Mouse (Mus musculus) midbrain, embryonic 13.5 days (tissue): ENCODE results near the gene C1qtnf3. TPM values are rescaled to one million over a fixed set of nuclear protein-coding genes. Genes with fewer than 3 reads are reported as not detected.

Source experiments
- ATAC-seq: fragments of 200-750 bp; cut with Nextera tagmentation; 2 replicates; pipeline ENCODE4 v1.8.0; 2017; ENCODE audit warnings: mild to moderate bottlenecking, moderate TSS enrichment, moderate library complexity
- H3K27ac ChIP-seq: fragments of 300-500 bp; sonication (generic); 2 replicates; pipeline ENCODE4 v1.5.1; 2015; ENCODE audit warnings: inconsistent platforms, mild to moderate bottlenecking, moderate library complexity
- H3K27me3 ChIP-seq: fragments of 300-500 bp; sonication (generic); 2 replicates; pipeline ENCODE4 v1.6.1; 2015; ENCODE audit warnings: mild to moderate bottlenecking, inconsistent platforms
- H3K36me3 ChIP-seq: fragments of 300-500 bp; sonication (generic); 2 replicates; pipeline ENCODE4 v1.6.1; 2015; ENCODE audit warnings: mild to moderate bottlenecking, inconsistent platforms
- H3K4me1 ChIP-seq: fragments of 300-500 bp; sonication (generic); replicated peaks from 2 replicates; pipeline ENCODE4 v1.6.1; 2015; ENCODE audit warnings: inconsistent platforms
- H3K4me2 ChIP-seq: fragments of 300-500 bp; sonication (generic); replicated peaks from 2 replicates; pipeline ENCODE4 v1.6.1; 2015; ENCODE audit warnings: moderate library complexity, mild to moderate bottlenecking, inconsistent platforms
- H3K4me3 ChIP-seq: fragments of 300-500 bp; sonication (generic); replicated peaks from 2 replicates; pipeline ENCODE4 v1.5.1; 2015; ENCODE audit warnings: mild to moderate bottlenecking, inconsistent platforms
- H3K9ac ChIP-seq: fragments of 300-500 bp; sonication (generic); replicated peaks from 2 replicates; pipeline ENCODE4 v1.6.1; 2015; ENCODE audit warnings: mild to moderate bottlenecking, inconsistent platforms
- H3K9me3 ChIP-seq: fragments of 300-500 bp; sonication (generic); 2 replicates; pipeline ENCODE4 v1.6.1; 2016; ENCODE audit warnings: mild to moderate bottlenecking, inconsistent platforms
- WGBS: fragments of 180-500 bp; shearing (Covaris S2); methylation state at CpG from one replicate; pipeline ENCODE4 v1.1.7; 2015; 5-methylcytosine and 5-hydroxymethylcytosine counted together
- polyA plus RNA-seq: library from polyadenylated mRNA; unstranded; fragments of >200 nt; fragmentation: Nextera tagmentation; extraction: Ambion mirVana; gene quantifications from 2 replicates; pipeline ENCODE4 v1.2.1, GENCODE M21; 2015

C1qtnf3 gene
- polyA plus RNA-seq = 0.30 and 0.52 TPM in 2 replicates

DNA sequence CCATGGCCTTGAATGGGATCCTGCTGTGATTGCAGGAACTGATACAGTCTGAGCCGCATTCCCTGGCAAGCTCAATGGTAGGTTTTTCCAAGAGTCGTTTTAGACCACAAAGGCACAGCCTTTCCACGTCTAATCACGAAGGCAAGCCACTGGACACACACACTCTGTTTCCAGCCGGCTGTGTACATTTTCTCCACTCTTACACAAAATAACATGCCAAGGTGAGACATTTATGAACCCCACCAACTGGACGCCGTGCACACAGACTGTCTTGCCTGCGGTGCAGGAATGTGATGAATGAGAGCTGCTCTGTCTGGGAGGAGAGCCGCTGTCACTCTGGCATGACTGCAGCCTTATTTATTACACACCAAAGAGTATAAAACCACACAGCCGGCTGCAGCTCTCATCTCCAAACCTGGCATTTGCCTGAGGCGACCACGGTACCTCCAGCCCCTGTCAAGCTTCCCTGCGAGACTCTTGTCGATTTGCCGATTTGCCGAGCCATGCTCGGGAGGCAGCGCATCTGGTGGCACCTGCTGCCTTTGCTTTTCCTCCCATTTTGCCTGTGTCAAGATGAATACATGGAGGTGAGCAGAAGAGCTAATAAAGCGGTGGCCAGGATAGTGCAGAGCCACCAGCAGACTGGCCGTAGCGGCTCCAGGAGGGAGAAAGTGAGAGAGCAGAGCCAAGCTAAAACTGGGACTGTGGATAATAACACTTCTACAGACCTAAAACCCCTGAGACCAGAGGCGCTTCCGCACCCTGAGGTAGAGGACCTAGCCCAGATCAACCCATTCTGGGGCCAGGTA is at the start of gene C1qtnf3:
C1qtnf3 (plus strand) TSS at position 382 of the 809 bp plus-strand sequence.
- Histone ChIP-seq H3K27me3 (no peaks in the 10 kb centered on the region), H3K4me3 (no peak within 1 kb of the TSS), H3K27ac (no peak within 1 kb of the TSS), H3K9ac (no peak within 1 kb of the TSS), H3K4me1 (no peaks in the 10 kb centered on the region), H3K36me3 (no peaks in the 10 kb centered on the region), H3K9me3 (no peaks in the 10 kb centered on the region), H3K4me2 (no peak within 1 kb of the TSS)
- WGBS = 77% methylated on average over 23 of the region's 23 CpGs
- ATAC-seq = peak; percentile 30; the same call in 1 of the 2 replicates

DNA sequence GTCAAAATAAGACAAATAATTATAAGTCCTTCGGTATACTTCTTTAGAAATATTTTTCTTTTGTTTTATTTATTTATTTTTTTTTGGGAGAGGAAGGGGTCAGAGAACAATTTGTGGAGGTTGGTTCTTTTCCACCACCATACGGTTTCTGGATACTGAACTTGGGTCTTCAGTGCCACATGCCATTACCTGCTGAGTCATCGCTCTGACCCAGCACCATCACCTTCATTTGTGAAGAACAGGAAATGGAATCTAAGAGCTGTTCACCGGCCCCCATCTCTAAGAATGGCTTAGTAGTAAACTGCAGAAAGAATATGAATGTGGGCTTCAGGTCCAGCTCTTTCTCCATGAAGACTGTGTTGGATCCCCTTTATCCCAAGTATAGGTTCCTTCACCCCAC is 49.8 kb upstream of the C1qtnf3 start:
- no peaks in the 10 kb centered on the region for H3K9me3 ChIP-seq
- no peak overlapping the region for H3K27ac ChIP-seq
- ATAC-seq = no peak
- no peak overlapping the region for H3K4me3 ChIP-seq
- no peaks in the 10 kb centered on the region for H3K4me1 ChIP-seq
- no peak overlapping the region for H3K4me2 ChIP-seq
- H3K9ac ChIP-seq = no peak overlapping the region
- no peaks in the 10 kb centered on the region for H3K36me3 ChIP-seq
- WGBS = 91% methylated on average over 4 of the region's 4 CpGs
- no peaks in the 10 kb centered on the region for H3K27me3 ChIP-seq

DNA sequence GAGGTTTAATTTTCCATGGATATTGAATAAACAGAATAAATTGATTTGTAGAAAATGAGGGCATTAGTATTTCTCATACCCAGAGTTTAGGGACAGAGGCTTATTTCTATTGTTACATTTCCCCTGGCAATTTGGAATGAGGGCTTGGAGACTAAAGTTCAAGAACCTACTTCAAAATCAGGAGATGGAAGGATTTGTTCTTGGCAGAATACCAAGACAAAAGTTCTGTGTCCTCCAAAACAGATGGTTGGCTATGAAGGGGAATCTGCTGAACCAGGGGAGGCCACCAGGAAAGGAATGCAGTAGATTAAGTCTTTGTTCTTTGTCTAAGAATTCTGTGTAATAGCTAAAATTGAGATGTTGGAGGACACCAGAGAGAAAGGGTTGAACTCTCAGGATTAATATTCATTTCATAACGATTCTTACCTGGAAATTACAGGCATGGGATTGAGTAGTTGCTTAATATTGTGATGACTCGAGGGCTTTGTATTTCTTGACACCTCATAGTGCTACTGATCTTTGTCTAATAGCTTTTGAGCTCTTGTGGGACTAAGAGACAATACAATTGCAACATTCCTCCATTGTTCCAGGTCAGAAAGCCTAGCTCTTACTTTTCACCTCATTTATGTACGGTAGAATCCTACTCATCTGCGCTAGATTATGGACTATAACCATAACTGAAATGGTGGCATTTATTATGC is 35.4 kb upstream of the C1qtnf3 start:
- H3K9me3 ChIP-seq = no peaks in the 10 kb centered on the region
- H3K4me3 ChIP-seq = no peak overlapping the region
- 83% methylated on average over 4 of the region's 4 CpGs for WGBS
- H3K9ac ChIP-seq = no peak overlapping the region
- H3K27ac ChIP-seq = no peak overlapping the region
- no peaks in the 10 kb centered on the region for H3K36me3 ChIP-seq
- no peaks in the 10 kb centered on the region for H3K4me1 ChIP-seq
- no peak overlapping the region for H3K4me2 ChIP-seq
- ATAC-seq = no peak
- H3K27me3 ChIP-seq = no peaks in the 10 kb centered on the region

DNA sequence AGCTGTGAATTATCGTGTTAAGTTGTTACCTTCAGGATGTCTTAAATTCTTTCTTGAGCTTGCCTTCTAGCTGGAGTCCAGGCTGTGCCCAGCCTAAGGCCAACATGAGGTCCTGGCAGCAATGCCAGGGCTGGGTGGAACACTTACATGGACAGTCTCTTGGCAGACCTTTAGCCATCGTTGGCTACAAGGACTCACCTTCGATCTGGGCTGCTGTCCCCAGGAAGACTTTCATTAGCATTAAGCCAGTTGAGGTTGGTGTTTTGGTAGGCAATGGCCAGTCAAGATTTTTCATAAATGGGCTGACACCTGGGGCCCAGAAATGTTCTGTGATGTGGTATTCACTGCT is 34.8 kb upstream of the C1qtnf3 start:
- Histone ChIP-seq H3K4me2 (no peak overlapping the region), H3K4me1 (no peaks in the 10 kb centered on the region), H3K4me3 (no peak overlapping the region), H3K9ac (no peak overlapping the region), H3K27me3 (no peaks in the 10 kb centered on the region), H3K27ac (no peak overlapping the region), H3K36me3 (no peaks in the 10 kb centered on the region), H3K9me3 (no peaks in the 10 kb centered on the region)
- no peak for ATAC-seq
- WGBS = 94% methylated on average over 3 of the region's 3 CpGs

- no peaks in the 10 kb centered on the region for H3K27me3 ChIP-seq
- no peak overlapping the region for H3K9ac ChIP-seq
- WGBS = 85% methylated on average over 5 of the region's 5 CpGs
- H3K36me3 ChIP-seq = no peaks in the 10 kb centered on the region
- H3K4me2 ChIP-seq = no peak overlapping the region
- no peak for ATAC-seq
- no peak overlapping the region for H3K27ac ChIP-seq
- H3K4me1 ChIP-seq = no peaks in the 10 kb centered on the region; the same call in 1 of the 2 replicates
- H3K4me3 ChIP-seq = no peak overlapping the region
- H3K9me3 ChIP-seq = no peaks in the 10 kb centered on the region
Measured at GRCm38 (mm10) chr15:10920212-10920611, 31.9 kb upstream of the C1qtnf3 start.

GRCm38 (mm10) chr15:10921064-10921463 is 31.1 kb upstream of the C1qtnf3 start:
- Histone ChIP-seq H3K4me3 (no peak overlapping the region), H3K4me2 (no peak overlapping the region), H3K9ac (no peak overlapping the region), H3K27ac (no peak overlapping the region), H3K4me1 (no peaks in the 10 kb centered on the region; the same call in 1 of the 2 replicates), H3K36me3 (no peaks in the 10 kb centered on the region), H3K9me3 (no peaks in the 10 kb centered on the region), H3K27me3 (no peaks in the 10 kb centered on the region)
- WGBS = 30% methylated on average over 4 of the region's 4 CpGs
- ATAC-seq = no peak

- Histone ChIP-seq H3K27ac (no peak overlapping the region), H3K4me2 (no peak overlapping the region), H3K9ac (no peak overlapping the region), H3K9me3 (no peaks in the 10 kb centered on the region), H3K4me3 (no peak overlapping the region), H3K4me1 (no peaks in the 10 kb centered on the region; the same call in 1 of the 2 replicates), H3K36me3 (no peaks in the 10 kb centered on the region), H3K27me3 (no peaks in the 10 kb centered on the region)
- ATAC-seq = peak; percentile 32; the same call in 1 of the 2 replicates
Measured at GRCm38 (mm10) chr15:10922061-10922460, 30.1 kb upstream of the C1qtnf3 start.

GRCm38 (mm10) chr15:10922570-10922969 is 29.6 kb upstream of the C1qtnf3 start:
- peak; percentile 89 for ATAC-seq
- WGBS = 14% methylated on average over 3 of the region's 3 CpGs

GRCm38 (mm10) chr15:10923076-10923995 is 28.8 kb upstream of the C1qtnf3 start:
- Histone ChIP-seq H3K4me2 (no peak overlapping the region), H3K4me3 (no peak overlapping the region), H3K27ac (no peak overlapping the region), H3K27me3 (no peaks in the 10 kb centered on the region), H3K4me1 (no peaks in the 10 kb centered on the region; the same call in 1 of the 2 replicates), H3K9me3 (no peaks in the 10 kb centered on the region), H3K36me3 (no peaks in the 10 kb centered on the region), H3K9ac (no peak overlapping the region)
- ATAC-seq = no peak
- 72% methylated on average over 4 of the region's 4 CpGs for WGBS

More at GRCm38 (mm10) chr15:10922570-10922969, 29.6 kb upstream of the C1qtnf3 start:
- Histone ChIP-seq H3K27ac (no peak overlapping the region), H3K4me3 (no peak overlapping the region), H3K4me1 (no peaks in the 10 kb centered on the region; the same call in 1 of the 2 replicates), H3K36me3 (no peaks in the 10 kb centered on the region), H3K9me3 (no peaks in the 10 kb centered on the region), H3K9ac (no peak overlapping the region), H3K4me2 (no peak overlapping the region), H3K27me3 (no peaks in the 10 kb centered on the region)

- 35% methylated on average over 8 of the region's 8 CpGs for WGBS
Measured at GRCm38 (mm10) chr15:10927325-10927724, 24.8 kb upstream of the C1qtnf3 start.

GRCm38 (mm10) chr15:10928633-10929270 is 23.4 kb upstream of the C1qtnf3 start:
- no peak overlapping the region for H3K4me2 ChIP-seq
- H3K9ac ChIP-seq = no peak overlapping the region
- WGBS = 91% methylated on average over 5 of the region's 5 CpGs
- no peaks in the 10 kb centered on the region for H3K36me3 ChIP-seq
- H3K4me1 ChIP-seq = no peaks in the 10 kb centered on the region
- no peak overlapping the region for H3K27ac ChIP-seq
- H3K4me3 ChIP-seq = no peak overlapping the region
- no peaks in the 10 kb centered on the region for H3K27me3 ChIP-seq
- ATAC-seq = no peak
- H3K9me3 ChIP-seq = no peaks in the 10 kb centered on the region

More at GRCm38 (mm10) chr15:10927325-10927724, 24.8 kb upstream of the C1qtnf3 start:
- H3K9ac ChIP-seq = no peak overlapping the region
- no peaks in the 10 kb centered on the region for H3K27me3 ChIP-seq
- H3K9me3 ChIP-seq = no peaks in the 10 kb centered on the region
- H3K36me3 ChIP-seq = no peaks in the 10 kb centered on the region
- H3K4me1 ChIP-seq = no peaks in the 10 kb centered on the region; the same call in 1 of the 2 replicates
- H3K27ac ChIP-seq = no peak overlapping the region
- ATAC-seq = no peak
- no peak overlapping the region for H3K4me3 ChIP-seq
- no peak overlapping the region for H3K4me2 ChIP-seq
